Comparison of ENCODE assay signal across 8 mouse cellular contexts in the genomic region with DNA sequence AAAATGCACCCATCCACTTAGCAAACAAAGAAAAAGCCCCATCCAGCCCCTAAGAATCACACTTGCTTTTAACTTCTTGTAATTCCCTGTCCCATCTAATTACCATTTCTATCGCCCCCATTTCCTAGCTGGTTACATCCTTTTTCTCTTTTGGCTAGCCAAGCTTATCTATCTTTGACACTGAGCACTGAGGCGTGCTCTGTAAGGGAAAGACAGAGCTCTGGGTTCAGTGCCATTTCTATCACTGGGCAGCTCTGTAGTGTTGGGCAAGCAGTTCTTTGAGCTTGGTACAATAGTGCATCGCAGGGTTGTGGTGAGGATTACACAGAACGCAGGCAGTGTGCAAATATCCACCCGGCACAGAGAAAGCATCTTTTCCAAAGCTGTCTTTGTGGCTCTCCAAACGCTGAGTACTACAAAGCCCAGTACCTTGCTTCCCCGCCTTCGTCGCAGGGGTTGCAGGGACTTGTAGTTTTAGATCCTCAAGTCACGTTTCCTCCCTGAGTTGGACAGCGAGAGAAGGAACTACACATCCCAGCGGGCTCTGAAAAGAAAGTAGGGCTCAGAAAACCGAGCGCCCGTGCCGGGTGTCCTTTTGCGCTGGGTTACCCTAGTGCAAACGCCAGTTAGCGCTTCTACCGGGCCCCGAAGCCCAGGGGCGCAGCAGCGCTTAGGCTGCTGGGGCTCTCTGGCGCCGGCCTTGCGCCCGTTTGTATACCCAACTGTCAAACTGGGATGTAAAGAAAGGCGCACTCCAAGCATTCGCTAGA. TPM values are rescaled to one million over a fixed set of nuclear protein-coding genes. Genes with fewer than 3 reads are reported as not detected.
A peak's percentile ranks its signal among the peaks of the same experiment; 100 is the strongest.
DNase-seq lines count a peak whose midpoint lies in the region; ATAC-seq and TF ChIP-seq lines count a peak whose summit lies in the region.

No protein-coding gene starts in this region.

- peak overlapping the region; percentile 99 for H3K4me2 ChIP-seq in embryonic facial prominence, embryonic 13.5 days
- peak overlapping the region; percentile 99 for H3K4me2 ChIP-seq in limb, embryonic 12.5 days
- peak overlapping the region; percentile 96 for H3K4me2 ChIP-seq in midbrain, embryonic 15.5 days

- peak overlapping the region; percentile 66 for H3K4me3 ChIP-seq in embryonic facial prominence, embryonic 13.5 days
- peak overlapping the region; percentile 69 for H3K4me3 ChIP-seq in kidney, adult 2 months (ENCODE audit: insufficient read depth, low read depth, low read length)
- peak overlapping the region; percentile 76 for H3K4me3 ChIP-seq in limb, embryonic 12.5 days (replicated peaks)
- H3K4me3 ChIP-seq in midbrain, embryonic 15.5 days, result peak overlapping the region; percentile 56
- peak overlapping the region; percentile 79 for H3K4me3 ChIP-seq in spleen, adult 2 months (ENCODE audit: extremely low read depth, insufficient read depth, insufficient read length)

- ATAC-seq in embryonic facial prominence, embryonic 13.5 days (ENCODE audit: insufficient number of reproducible peaks, insufficient read depth, low FRiP score, low TSS enrichment, low read depth), result peak; percentile 82
- ATAC-seq in limb, embryonic 12.5 days (ENCODE audit: insufficient number of reproducible peaks, insufficient read depth, low FRiP score, low TSS enrichment, low read depth), result peak; percentile 90
- ATAC-seq in midbrain, embryonic 15.5 days (replicated peaks), result peak; percentile 94

- 1% methylated on average over 29 of the region's 29 CpGs for whole genome bisulfite sequencing in embryonic facial prominence, embryonic 13.5 days
- under 1% methylated on average over 29 of the region's 29 CpGs for WGBS in kidney, adult 2 months
- under 1% methylated on average over 29 of the region's 29 CpGs for WGBS in limb, embryonic 12.5 days
- 0% methylated on average over 29 of the region's 29 CpGs for WGBS in midbrain, embryonic 15.5 days
- under 1% methylated on average over 29 of the region's 29 CpGs for WGBS in spleen, adult 2 months

- peaks cover 23% of the 10 kb centered on the region for H3K27me3 ChIP-seq in embryonic facial prominence, embryonic 13.5 days
- no peaks in the 10 kb centered on the region for H3K27me3 ChIP-seq in kidney, adult 2 months (replicated peaks; ENCODE audit: control insufficient read depth, insufficient read depth, low read length)
- H3K27me3 ChIP-seq in limb, embryonic 12.5 days, result peaks cover 29% of the 10 kb centered on the region
- H3K27me3 ChIP-seq in midbrain, embryonic 15.5 days (replicated peaks), result no peaks in the 10 kb centered on the region
- H3K27me3 ChIP-seq in spleen, adult 2 months (ENCODE audit: control insufficient read depth, insufficient read depth, low read length), result no peaks in the 10 kb centered on the region

- H3K36me3 ChIP-seq in embryonic facial prominence, embryonic 13.5 days, result no peaks in the 10 kb centered on the region
- H3K36me3 ChIP-seq in kidney, adult 2 months (ENCODE audit: control insufficient read depth, insufficient read depth, low read length), result no peaks in the 10 kb centered on the region
- H3K36me3 ChIP-seq in limb, embryonic 12.5 days, result no peaks in the 10 kb centered on the region
- no peaks in the 10 kb centered on the region for H3K36me3 ChIP-seq in midbrain, embryonic 15.5 days (replicated peaks)
- H3K36me3 ChIP-seq in spleen, adult 2 months (ENCODE audit: control insufficient read depth, insufficient read depth, low read length), result no peaks in the 10 kb centered on the region

- peaks cover 13% of the 10 kb centered on the region for H3K4me1 ChIP-seq in embryonic facial prominence, embryonic 13.5 days
- no peaks in the 10 kb centered on the region; the same call in 1 of the 2 replicates for H3K4me1 ChIP-seq in kidney, adult 2 months (ENCODE audit: control insufficient read depth, insufficient read depth, low read length)
- H3K4me1 ChIP-seq in limb, embryonic 12.5 days (replicated peaks), result peaks cover 13% of the 10 kb centered on the region
- H3K4me1 ChIP-seq in midbrain, embryonic 15.5 days, result peaks cover 32% of the 10 kb centered on the region
- peaks cover 8% of the 10 kb centered on the region for H3K4me1 ChIP-seq in spleen, adult 2 months (ENCODE audit: control insufficient read depth, insufficient read depth, insufficient read length)

- peak overlapping the region; percentile 92 for H3K27ac ChIP-seq in embryonic facial prominence, embryonic 13.5 days
- peak overlapping the region; percentile 24 for H3K27ac ChIP-seq in kidney, adult 2 months (ENCODE audit: insufficient read depth, low read depth, low read length)
- H3K27ac ChIP-seq in limb, embryonic 12.5 days, result peak overlapping the region; percentile 88
- peak overlapping the region; percentile 98 for H3K27ac ChIP-seq in midbrain, embryonic 15.5 days
- peak overlapping the region; percentile 87 for H3K27ac ChIP-seq in spleen, adult 2 months (ENCODE audit: insufficient read depth, low read length)

- no peak for TF ChIP-seq CTCF in kidney, adult 2 months (conservative IDR thresholded peaks at IDR 0.05; ENCODE audit: insufficient read depth, insufficient read length, low read depth, low read length)
- no peak for TF ChIP-seq CTCF in spleen, adult 2 months (IDR thresholded peaks at IDR 0.05; ENCODE audit: extremely low read depth, insufficient read depth, insufficient read length, insufficient replicate concordance)

- peak; percentile 37 for TF ChIP-seq POLR2A in kidney, adult 2 months (IDR thresholded peaks at IDR 0.05; ENCODE audit: low read depth, low read length)
- TF ChIP-seq POLR2A in spleen, adult 2 months (IDR thresholded peaks at IDR 0.05; ENCODE audit: low read depth, low read length), result peak; percentile 48

- H3K9me3 ChIP-seq in embryonic facial prominence, embryonic 13.5 days, result no peaks in the 10 kb centered on the region
- no peaks in the 10 kb centered on the region for H3K9me3 ChIP-seq in limb, embryonic 12.5 days
- no peaks in the 10 kb centered on the region for H3K9me3 ChIP-seq in midbrain, embryonic 15.5 days

- DNase-seq in 3134 (ENCODE audit: extremely low read depth, insufficient read length, low spot score), result peak; percentile 17
- DNase-seq in adrenal gland, postnatal 36 days, result peak; percentile 91 to 93
- DNase-seq in heart, adult 18-20 months, result peak; percentile 96 to 97
- peak; percentile 97 for DNase-seq in kidney, adult 2 months
- DNase-seq in spleen, adult 2 months (ENCODE audit: low read depth in 1 of 2, low spot score in 2 of 2), result peak; percentile 86 to 90

- H3K9ac ChIP-seq in embryonic facial prominence, embryonic 13.5 days, result peak overlapping the region; percentile 81
- H3K9ac ChIP-seq in limb, embryonic 12.5 days (replicated peaks), result peak overlapping the region; percentile 70
- peak overlapping the region; percentile 64 for H3K9ac ChIP-seq in midbrain, embryonic 15.5 days

RNA-seq across cellular contexts. Expression of gene Zdhhc14, which starts 1.1 kb away (rescaled TPM):
- 1 to 10 TPM; 4.4 to 5.7 TPM for total RNA-seq in adrenal gland, postnatal 36 days (2021)
- 3.6 and 3.8 TPM in 2 replicates for polyA plus RNA-seq in embryonic facial prominence, embryonic 13.5 days (2015; fragmentation: Nextera tagmentation; extraction: Ambion mirVana)
- 1 to 10 TPM; 4.5 to 5.7 TPM for total RNA-seq in heart, adult 18-20 months (2021)
- 2.1 and 2.4 TPM in 2 replicates for polyA plus RNA-seq in kidney, adult 2 months (2012; rRNA removed)
- 2.2 and 2.5 TPM in 2 replicates for polyA plus RNA-seq in limb, embryonic 12.5 days (2016; fragmentation: Nextera tagmentation; extraction: Ambion mirVana)
- 10.1 and 12.1 TPM in 2 replicates for polyA plus RNA-seq in midbrain, embryonic 15.5 days (2015; fragmentation: Nextera tagmentation; extraction: Ambion mirVana)
- polyA plus RNA-seq in spleen, adult 2 months (2012; rRNA removed), result 5.7 and 7.2 TPM in 2 replicates

RNA-seq across cellular contexts. Expression of gene Tmem242, which starts 51.2 kb away (rescaled TPM):
- 100 to 1,000 TPM; 116 to 122 TPM for total RNA-seq in adrenal gland, postnatal 36 days (2021)
- polyA plus RNA-seq in embryonic facial prominence, embryonic 13.5 days (2015; fragmentation: Nextera tagmentation; extraction: Ambion mirVana), result 120 and 144 TPM in 2 replicates
- total RNA-seq in heart, adult 18-20 months (2021), result 100 to 1,000 TPM; 172 to 185 TPM
- 17.3 and 28.2 TPM in 2 replicates for polyA plus RNA-seq in kidney, adult 2 months (2012; rRNA removed)
- 127 and 153 TPM in 2 replicates for polyA plus RNA-seq in limb, embryonic 12.5 days (2016; fragmentation: Nextera tagmentation; extraction: Ambion mirVana)
- polyA plus RNA-seq in midbrain, embryonic 15.5 days (2015; fragmentation: Nextera tagmentation; extraction: Ambion mirVana), result 93.6 and 96.3 TPM in 2 replicates
- 3.2 TPM in 2 replicates for polyA plus RNA-seq in spleen, adult 2 months (2012; rRNA removed)

Comparison
In these comparisons a context has a peak if more than half of its experiments do, and no peak if none do; other contexts are left out.
1. Peak in every context shown above with its lines: DNase-seq, ATAC-seq, H3K4me3 ChIP-seq and H3K27ac ChIP-seq.
2. DNase-seq: peak in every context shown above with its lines; median percentile 97 in kidney, adult 2 months; 96 in heart, adult 18-20 months; 92 in adrenal gland, postnatal 36 days; 88 in spleen, adult 2 months; 17 in 3134.
3. H3K27ac ChIP-seq: peak in every context shown above with its lines; median percentile 98 in midbrain, embryonic 15.5 days; 92 in embryonic facial prominence, embryonic 13.5 days; 88 in limb, embryonic 12.5 days; 87 in spleen, adult 2 months; 24 in kidney, adult 2 months.